Mouse (Mus musculus): Measurements from ENCODE around the gene Plb1.

DNA sequence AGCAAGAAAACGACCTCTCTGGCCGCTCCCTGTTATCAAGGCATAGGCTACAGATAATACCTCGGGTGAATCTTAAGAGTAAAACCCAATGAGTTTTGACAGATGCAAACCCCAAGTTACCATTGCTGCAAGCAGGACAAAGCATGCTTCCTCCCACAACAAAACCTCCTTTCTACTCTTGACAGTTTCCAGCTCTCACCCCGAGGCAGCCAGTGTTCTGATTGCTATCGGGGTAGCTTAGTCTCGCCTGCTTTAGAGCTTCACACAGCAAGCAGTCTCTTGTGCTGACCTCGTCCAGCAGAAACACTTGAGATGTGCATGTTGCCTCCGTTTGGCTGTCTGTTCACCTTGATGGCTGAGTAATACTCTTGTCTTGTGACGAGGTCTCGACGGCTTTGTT is 44.8 kb upstream of the Plb1 start:
- TF ChIP-seq CTCF (IDR thresholded peaks at IDR 0.05; ENCODE audit: insufficient read depth, low read length) (no peak), POLR2A (IDR thresholded peaks at IDR 0.05; ENCODE audit: borderline replicate concordance, extremely low read depth, low read depth, low read length) (no peak)

All from lung, adult 2 months (tissue).